Mouse (Mus musculus) large intestine, adult 2 months (tissue): Measurements from ENCODE around the gene Gpx2. TPM values are rescaled to one million over a fixed set of nuclear protein-coding genes. Genes with fewer than 3 reads are reported as not detected.
"Not testable (repeated sequence)": the region's sequence is repeated elsewhere in the genome, so short reads cannot be mapped to it uniquely, and the experiment has no call there.

Experiments used
- DNase-seq: peaks from one replicate; pipeline ENCODE4 v3.0.0-alpha.2; 2012; ENCODE audit warnings: low read depth, low spot score
- WGBS: fragments of 180-500 bp; shearing (Covaris S2); methylation state at CpG from one replicate; pipeline ENCODE4 v1.1.7; 2018; 5-methylcytosine and 5-hydroxymethylcytosine counted together
- polyA plus RNA-seq: library from polyadenylated mRNA; depleted of rRNA; stranded (reverse); fragments of >200 nt; gene quantifications from 2 replicates; pipeline ENCODE4 v1.2.3, GENCODE M21; 2012

Gene Gpx2
- polyA plus RNA-seq, 1 experiment: 3,512 TPM

- 88% methylated on average over 10 of the region's 10 CpGs for WGBS
- DNase-seq: no peak
Measured at GRCm38 (mm10) chr12:76807796-76808195, 12.4 kb upstream of the Gpx2 start.

DNA sequence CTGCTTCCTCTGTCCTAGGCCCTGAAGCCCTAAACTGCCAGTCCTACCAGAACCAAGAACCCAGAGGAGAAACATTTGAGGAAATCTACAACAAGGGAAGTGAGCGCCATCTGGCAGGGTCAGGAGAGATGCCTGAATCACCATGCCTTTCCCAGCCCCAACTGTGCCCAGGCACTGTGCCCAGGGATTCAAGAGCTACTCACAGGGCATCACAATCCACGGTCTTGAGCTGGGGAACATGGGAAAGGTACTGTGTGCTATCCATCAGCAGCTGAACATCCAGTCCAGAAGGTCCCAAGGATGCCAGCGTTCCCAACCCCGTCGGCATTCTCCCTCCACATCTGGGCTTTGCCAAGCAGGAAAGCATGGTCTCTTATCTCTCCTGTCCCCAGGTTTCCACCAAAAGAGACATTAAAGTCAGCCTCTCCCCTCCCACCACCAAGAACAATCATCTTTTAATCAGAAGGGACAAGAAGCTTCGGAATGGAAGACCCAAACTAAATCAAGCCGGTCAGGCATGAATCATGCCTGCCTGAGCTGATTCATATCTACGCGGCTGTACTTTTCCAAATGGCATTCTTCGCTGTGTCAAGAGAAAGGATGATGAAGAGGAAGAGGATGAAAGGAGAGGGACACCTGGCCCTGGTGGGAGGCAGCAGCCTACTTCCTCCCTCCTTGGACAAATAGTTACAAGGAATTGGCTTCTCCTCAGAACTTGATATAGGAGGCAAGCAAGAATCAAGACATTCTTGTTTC, 9.9 kb upstream of the Gpx2 start:
- no peak for DNase-seq
- 41% methylated on average over 10 of the region's 10 CpGs for WGBS

GRCm38 (mm10) chr12:76803700-76804252, 8.4 kb upstream of the Gpx2 start:
- 35% methylated on average over 7 of the region's 7 CpGs for WGBS

GRCm38 (mm10) chr12:76803028-76803427, 7.7 kb upstream of the Gpx2 start:
- DNase-seq: no peak
- WGBS: 91% methylated on average over 10 of the region's 10 CpGs

More at GRCm38 (mm10) chr12:76803700-76804252, 8.4 kb upstream of the Gpx2 start:
- DNase-seq: no peak

GRCm38 (mm10) chr12:76798008-76798720, 2.8 kb upstream of the Gpx2 start:
- 29% methylated on average over 5 of the region's 5 CpGs for WGBS
- DNase-seq: no peak

GRCm38 (mm10) chr12:76796938-76797539, 1.7 kb upstream of the Gpx2 start:
- WGBS: 33% methylated on average over 7 of the region's 7 CpGs
- DNase-seq: no peak

DNA sequence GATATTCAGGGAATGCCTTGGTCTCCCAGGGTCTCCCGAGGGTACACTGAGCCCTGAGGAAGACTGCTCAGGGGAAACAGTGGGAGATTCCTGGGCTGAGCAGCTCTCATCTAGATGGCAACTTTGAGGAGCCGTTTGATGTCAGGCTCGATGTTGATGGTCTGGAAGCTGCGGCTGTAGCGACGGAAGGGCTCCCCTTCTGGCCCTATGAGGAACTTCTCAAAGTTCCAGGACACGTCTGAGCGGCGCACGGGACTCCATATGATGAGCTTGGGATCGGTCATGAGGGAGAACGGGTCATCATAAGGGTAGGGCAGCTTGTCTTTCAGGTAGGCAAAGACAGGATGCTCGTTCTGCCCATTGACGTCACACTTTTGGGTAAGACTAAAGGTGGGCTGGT, 2.8 kb downstream of the Gpx2 start:
- 19% methylated on average over 14 of the region's 14 CpGs for WGBS
- DNase-seq: not testable (repeated sequence)

- DNase-seq: no peak
- 22% methylated on average over 8 of the region's 8 CpGs for WGBS
Measured at GRCm38 (mm10) chr12:76790446-76791084, 4.8 kb downstream of the Gpx2 start.

DNA sequence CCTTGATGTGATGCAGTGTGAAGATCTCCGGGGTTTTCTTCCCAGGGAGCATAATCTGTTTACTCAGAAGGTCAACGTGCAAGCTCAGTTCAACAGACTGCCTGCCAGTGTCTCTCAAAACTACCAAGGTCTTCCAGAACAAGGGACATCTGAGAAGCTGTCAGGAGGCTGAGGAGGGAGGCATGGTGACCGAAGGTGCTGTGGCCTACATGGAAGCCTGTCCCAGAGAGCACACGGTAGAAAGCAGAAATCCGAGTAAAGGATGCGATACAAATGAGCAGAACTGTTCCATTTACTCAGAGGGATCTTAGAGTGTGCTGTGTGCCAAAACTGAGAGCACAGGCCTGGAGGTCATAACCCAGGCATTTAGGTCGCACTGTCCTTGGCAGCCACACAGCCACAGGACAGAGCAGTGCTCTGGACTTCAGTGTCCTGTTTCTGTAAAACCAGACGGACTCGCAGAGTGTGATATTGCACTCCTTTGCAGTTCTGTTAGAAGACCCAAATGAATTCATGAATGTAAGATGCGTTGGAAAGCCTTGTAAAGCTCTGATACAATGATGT, 11.2 kb downstream of the Gpx2 start:
- no peak for DNase-seq
- WGBS: 63% methylated on average over 10 of the region's 10 CpGs

GRCm38 (mm10) chr12:76780639-76781468, 14.5 kb downstream of the Gpx2 start:
- no peak for DNase-seq

GRCm38 (mm10) chr12:76779951-76780350, 15.4 kb downstream of the Gpx2 start:
- DNase-seq: no peak
- 95% methylated on average over 5 of the region's 5 CpGs for WGBS

More at GRCm38 (mm10) chr12:76780639-76781468, 14.5 kb downstream of the Gpx2 start:
- WGBS: 86% methylated on average over 12 of the region's 12 CpGs

DNA sequence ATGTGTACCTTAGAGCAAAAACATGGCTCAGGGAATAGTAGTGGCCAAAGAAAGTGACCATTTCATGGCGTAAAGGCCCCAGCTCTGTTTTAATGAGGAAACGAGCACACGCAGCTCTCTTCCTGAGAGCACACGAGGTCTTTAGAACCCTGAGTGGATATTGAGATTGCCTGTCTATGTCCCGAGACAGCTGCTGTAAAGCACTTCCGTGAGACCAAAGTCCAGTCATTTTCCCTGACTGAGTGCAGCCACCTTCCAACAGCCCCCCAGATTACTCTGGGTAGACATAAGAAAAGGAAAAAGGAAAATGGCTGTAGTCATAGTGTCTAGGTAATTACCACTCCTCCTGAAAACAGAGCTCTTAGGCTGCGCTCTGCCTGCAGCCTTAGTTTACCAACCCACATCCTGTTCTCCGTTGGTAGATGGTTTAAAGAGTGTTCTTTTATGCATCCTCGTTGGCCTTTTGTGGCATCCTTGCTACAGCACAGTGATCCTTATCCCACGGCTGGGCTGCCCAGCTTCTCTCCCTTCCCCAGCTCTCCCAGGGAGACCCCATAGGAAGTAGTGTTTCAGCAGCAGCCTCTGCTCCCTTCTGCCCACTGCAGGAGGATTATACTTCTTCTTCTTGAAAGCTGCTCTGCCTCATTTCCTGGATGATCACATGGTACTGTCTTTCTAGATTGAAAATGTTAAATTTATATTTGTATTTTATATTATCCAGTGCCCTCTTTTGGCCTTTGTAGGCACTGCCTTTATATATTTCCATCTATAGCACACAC, 16.9 kb downstream of the Gpx2 start:
- WGBS: 30% methylated on average over 10 of the region's 10 CpGs
- no peak for DNase-seq

- DNase-seq: no peak
Measured at GRCm38 (mm10) chr12:76777845-76778244, 17.5 kb downstream of the Gpx2 start.

DNA sequence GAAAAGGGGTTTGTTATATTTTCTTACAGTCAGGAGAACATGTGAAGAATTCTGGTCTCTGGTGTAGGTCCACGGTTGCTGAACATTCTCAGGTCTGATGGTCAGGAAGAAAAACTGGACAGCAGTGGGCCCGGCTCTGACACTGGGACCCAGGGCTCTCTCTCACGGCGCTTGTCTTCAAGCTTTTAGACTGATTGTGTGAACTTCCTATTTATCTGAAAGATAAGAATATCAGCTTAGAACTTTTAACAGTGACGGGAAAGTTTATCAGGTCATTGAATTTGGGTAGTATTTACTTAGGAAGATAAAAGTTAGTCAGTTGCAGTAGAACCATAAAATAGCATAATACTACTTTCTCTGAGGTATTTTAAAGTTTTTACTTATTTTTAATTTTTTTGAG, 18.5 kb downstream of the Gpx2 start:
- no peak for DNase-seq
- 88% methylated on average over 5 of the region's 5 CpGs for WGBS

DNA sequence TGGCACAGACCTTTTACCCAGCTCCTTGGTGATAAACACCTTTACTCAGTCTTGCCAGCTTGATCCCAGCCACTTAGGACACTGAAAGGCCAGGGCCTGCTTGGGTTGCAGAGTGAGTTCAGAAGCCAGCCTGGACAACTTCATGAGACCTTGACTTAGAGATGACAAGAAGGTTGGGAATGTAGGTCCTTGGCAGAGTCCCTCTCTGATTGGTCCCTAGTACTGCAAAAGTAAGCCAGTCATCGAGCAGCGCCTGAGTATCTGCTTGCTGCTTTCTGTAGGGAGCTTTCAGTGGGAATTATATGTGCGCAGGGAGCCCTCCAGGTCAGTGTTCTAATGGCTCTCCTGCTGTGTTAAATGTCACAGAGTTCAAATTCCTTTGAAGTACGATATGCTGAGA, 20.2 kb downstream of the Gpx2 start:
- WGBS: 84% methylated on average over 4 of the region's 4 CpGs
- DNase-seq: no peak

DNA sequence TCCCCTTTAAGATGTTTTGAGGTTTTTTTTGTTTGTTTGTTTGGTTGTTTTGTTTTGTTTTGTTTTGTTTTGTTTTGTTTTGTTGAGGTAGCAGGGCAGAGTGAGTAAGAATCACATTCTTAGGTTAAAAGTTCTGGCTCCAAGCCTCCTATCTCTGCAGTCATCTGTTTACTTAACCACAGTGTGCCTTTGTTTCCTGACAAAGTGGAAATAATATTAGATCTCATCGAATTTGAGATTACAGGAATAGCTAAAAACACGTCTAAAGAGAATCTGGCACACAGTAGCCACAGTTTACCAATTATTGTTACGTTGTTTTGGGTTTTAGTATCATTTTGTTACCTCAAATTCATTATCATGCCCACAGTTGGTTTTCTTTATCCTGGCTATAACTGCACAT, 20.7 kb downstream of the Gpx2 start:
- 55% methylated on average over 3 of the region's 3 CpGs for WGBS

GRCm38 (mm10) chr12:76771540-76771939, 23.8 kb downstream of the Gpx2 start:
- DNase-seq: no peak
- 80% methylated on average over 5 of the region's 5 CpGs for WGBS

More for the DNA sequence above, 20.7 kb downstream of the Gpx2 start:
- DNase-seq: no peak
